Mouse (Mus musculus) left cerebral cortex, postnatal 4 days (tissue): ENCODE measurements around the gene Sypl. TPM values are rescaled to one million over a fixed set of nuclear protein-coding genes. Genes with fewer than 3 reads are reported as not detected.
A peak's percentile ranks its signal among the peaks of the same experiment; 100 is the strongest.

Experiments used
- DNase-seq: peaks from one replicate; pipeline ENCODE4 v3.0.0-alpha.2; 2022
- intact Hi-C: fragments of 180-260 bp; cut with DNase I; formaldehyde crosslinking; loops from one replicate; pipeline ENCODE4 v1.15.1; 2025
- total RNA-seq, 2 experiments: library from RNA; stranded (reverse); gene quantifications; 2 replicates each; pipeline ENCODE4 v1.2.3; 2021

Gene Sypl
- total RNA-seq, result 10 to 100 TPM; 32.2 TPM

DNA sequence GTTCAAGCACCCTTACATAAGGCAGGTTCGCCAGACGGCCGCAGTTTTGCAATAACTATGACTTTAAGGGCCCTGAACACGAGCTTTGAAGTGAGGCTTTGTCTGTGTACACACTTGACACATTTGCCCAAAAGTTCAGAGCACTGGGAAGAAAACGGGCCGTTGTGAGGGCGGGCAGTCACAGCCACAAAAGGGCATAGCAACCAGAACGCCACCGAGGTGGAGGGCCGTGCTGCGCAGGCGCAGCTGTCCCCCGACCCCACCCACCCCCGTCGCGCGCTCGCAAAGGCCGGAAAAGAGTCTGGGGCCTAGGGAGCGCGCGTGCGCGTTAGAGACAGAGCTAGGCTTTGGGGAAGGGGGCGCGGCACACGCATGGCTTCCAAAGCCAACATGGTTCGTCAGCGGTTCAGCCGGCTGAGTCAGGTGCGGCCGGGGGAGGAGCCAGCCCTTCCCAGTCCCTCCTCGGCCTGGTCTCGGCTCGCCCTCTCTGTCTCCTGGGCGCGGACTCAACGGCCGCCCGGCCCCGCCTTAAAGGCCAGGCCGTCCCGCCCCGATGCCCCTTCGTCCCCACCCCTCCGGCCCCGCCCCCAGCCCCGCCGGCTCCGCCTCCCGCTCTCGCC lies at the start of gene Sypl:
Gene Sypl, plus strand, starts transcription at position 296 of the 620 bp plus-strand sequence.
- peak; percentile 98 for DNase-seq
- intact Hi-C loops, result no loop called here

GRCm38 (mm10) chr12:32909686-32910085 lies 44.0 kb upstream of the Sypl start:
- DNase-seq, result no peak
- intact Hi-C loops, result loop anchor here (5.0 kb wide), 2 partner anchors 103 to 518 kb away; partner anchors contain the start of gene Twistnb

DNA sequence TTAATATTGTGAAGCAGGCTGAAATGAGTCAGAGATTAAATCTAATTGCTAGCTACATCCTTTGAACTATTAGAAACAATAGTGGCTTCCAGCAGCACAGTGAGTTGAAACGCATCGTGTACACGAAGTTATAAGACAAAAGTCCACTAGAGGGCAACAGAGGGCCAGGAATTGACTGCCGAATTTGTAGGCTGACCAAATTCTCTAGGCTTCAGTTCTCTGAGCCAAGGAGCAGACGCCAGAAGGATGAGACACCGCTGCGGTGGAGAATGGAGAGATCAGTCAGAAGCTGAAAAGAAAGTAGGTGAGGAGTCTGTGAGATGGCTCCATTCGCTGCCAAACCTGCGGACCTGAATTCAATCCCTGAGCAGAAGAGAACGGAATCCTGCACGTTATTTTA lies 43.6 kb upstream of the Sypl start:
- intact Hi-C loops, result loop anchor here (5.0 kb wide), 2 partner anchors 102 to 517 kb away; partner anchors contain the start of gene Twistnb
- peak; percentile 68 for DNase-seq

GRCm38 (mm10) chr12:32910560-32911194 lies 43.0 kb upstream of the Sypl start:
- peak; percentile 63 for DNase-seq
- intact Hi-C loops, result loop anchor here (5.0 kb wide), 2 partner anchors 102 to 517 kb away; partner anchors contain the start of gene Twistnb

GRCm38 (mm10) chr12:32911569-32911968 lies 42.1 kb upstream of the Sypl start:
- no peak for DNase-seq
- intact Hi-C loops, result loop anchor here (5.0 kb wide), 2 partner anchors 101 to 516 kb away; partner anchors contain the start of gene Twistnb

- DNase-seq, result no peak
- intact Hi-C loops, result loop anchor here (5.0 kb wide), 2 partner anchors 100 to 515 kb away; partner anchors contain the start of gene Twistnb
Observed at GRCm38 (mm10) chr12:32912772-32913171, 40.9 kb upstream of the Sypl start.

DNA sequence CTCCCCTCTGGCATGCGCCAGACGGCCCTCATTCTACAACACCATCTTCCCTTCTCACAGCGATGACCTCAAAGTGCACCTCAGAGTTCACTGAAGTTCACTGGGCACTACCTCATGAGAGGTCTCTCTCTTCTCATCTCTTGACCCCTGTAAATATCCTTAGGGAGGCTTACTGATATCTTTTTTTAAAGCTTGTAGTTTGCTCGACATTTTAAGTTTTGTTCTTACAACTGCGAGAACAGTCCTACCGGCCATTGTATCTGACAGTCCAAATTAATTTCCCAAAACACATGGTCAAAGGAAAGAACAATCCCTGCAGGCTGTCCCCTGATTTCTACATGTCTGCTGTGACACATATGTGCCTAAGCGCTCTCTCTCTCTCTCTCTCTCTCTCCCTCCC lies 35.0 kb upstream of the Sypl start:
- intact Hi-C loops, result no loop called here
- no peak for DNase-seq

DNA sequence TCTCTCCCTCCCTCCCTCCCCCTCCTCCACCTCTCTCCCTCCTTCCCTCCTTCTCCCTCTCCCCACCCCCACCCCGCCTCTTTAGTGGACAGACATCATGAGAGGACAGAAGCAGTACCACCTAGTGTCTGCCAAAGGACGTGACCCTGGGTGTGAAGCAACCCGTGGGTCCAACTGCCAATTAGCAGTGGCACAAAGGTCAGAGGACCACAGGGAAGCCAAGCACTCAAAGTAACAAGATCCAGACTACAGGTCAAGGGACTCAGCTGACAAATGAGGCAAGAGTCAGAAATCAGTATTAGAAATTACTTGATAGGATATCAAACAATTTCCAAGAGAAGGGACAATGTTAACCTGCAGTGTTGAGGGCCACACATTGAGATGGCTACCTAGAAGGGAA lies 34.6 kb upstream of the Sypl start:
- intact Hi-C loops, result no loop called here
- DNase-seq, result no peak

DNA sequence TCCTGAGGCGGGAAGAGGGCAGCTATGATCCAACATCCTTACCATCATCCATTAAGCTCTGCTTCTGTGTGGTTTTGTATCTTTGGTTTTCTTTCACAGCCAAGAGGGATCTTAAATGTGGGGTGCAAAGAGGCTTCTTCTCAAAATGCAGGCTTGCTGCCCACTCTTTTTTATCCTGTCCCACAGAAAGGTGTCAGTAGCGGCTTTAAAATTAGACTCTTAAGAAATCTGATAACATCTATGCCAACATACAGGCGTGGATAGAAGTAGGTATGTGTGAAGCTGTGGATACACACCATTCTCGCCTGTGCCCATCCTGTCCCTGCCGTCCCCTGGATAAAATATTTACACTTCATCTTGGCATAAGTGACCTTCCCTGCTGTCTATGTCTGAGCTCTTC lies 34.2 kb upstream of the Sypl start:
- intact Hi-C loops, result no loop called here
- DNase-seq, result no peak

- intact Hi-C loops, result no loop called here
- DNase-seq, result peak; percentile 50
Observed at GRCm38 (mm10) chr12:32920185-32920788, 33.4 kb upstream of the Sypl start.

- intact Hi-C loops, result no loop called here
- no peak for DNase-seq
Observed at GRCm38 (mm10) chr12:32921071-32921470, 32.6 kb upstream of the Sypl start.

GRCm38 (mm10) chr12:32921532-32922131 lies 32.1 kb upstream of the Sypl start:
- intact Hi-C loops, result no loop called here
- DNase-seq, result no peak

- DNase-seq, result no peak
- intact Hi-C loops, result no loop called here
Observed at GRCm38 (mm10) chr12:32924245-32924644, 29.4 kb upstream of the Sypl start.

DNA sequence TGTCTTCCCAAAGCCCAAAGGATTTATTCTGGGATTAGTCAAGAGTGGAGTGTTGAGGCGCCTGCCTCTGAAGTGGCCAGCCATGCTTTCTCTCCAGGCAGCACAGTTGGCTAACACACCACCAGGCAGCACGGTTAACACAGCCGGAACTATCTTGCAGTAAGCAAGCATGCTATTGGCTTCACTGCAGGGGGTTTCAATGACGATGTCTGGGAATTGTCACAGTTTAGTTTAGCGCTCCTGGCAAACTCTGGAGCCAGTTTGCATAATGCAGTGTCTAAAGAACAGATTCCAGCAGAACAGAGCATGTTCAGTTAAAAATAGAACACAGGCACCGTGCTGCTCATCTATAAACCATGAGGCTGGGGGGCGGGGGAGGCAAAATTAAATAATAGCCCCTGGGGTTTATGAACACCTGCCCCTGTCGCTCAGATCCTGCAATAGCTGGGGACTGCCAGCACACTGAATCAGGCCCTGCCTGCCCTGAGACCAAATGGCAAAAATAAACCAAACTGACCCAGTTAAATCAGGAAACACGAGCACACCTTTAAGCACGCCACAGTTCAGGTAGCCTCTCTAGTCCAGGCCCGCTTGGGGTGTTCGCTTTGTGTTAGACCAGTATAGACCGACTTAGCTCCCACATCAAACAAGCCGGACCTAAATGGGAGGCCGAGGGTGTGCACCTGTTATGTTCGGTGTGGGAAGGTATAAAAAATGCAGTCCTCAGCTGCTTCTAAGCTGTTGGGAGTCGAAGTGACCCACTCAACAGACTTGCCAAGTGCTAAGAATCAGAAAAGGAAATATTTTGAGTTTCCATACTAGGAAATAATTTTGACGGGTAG lies 27.1 kb upstream of the Sypl start:
- DNase-seq, result peak; percentile 40
- intact Hi-C loops, result no loop called here

- intact Hi-C loops, result no loop called here
- DNase-seq, result no peak
Observed at GRCm38 (mm10) chr12:32927231-32927835, 26.4 kb upstream of the Sypl start.

GRCm38 (mm10) chr12:32928180-32928579 lies 25.5 kb upstream of the Sypl start:
- intact Hi-C loops, result no loop called here
- no peak for DNase-seq

- DNase-seq, result no peak
- intact Hi-C loops, result no loop called here
Observed at GRCm38 (mm10) chr12:32929831-32930513, 23.7 kb upstream of the Sypl start.

DNA sequence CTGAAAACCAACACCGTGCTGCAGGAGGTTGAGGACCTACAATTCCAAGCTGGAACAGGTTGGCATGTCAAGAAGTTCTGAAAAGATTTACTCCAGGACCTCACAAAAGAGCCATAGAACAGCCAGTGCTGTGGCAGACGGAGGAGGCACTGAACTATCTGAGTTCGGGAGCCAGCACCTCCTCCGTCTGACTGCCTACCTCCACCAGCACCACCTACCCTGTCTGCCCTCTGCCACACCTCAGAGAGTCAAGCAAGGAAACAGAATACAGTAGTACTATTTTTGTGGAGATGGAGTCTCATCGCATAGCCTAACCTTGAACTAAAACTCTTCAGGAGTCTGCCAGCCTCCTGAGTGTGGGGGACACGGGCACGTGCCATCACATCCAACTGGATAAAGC lies 23.1 kb upstream of the Sypl start:
- DNase-seq, result no peak
- intact Hi-C loops, result no loop called here

GRCm38 (mm10) chr12:32936246-32936946 lies 17.3 kb upstream of the Sypl start:
- intact Hi-C loops, result no loop called here
- no peak for DNase-seq
